Mouse (Mus musculus) heart, embryonic 14.5 days (tissue): ENCODE results near the gene Zfp367. TPM values are rescaled to one million over a fixed set of nuclear protein-coding genes. Genes with fewer than 3 reads are reported as not detected.
A peak's percentile ranks its signal among the peaks of the same experiment; 100 is the strongest.

Experiments
- ATAC-seq: fragments of 200-750 bp; cut with Nextera tagmentation; 2 replicates; pipeline ENCODE4 v1.8.0; 2017; ENCODE audit warnings: low read depth, moderate TSS enrichment; ENCODE audit not compliant: insufficient number of reproducible peaks, insufficient read depth, low FRiP score
- H3K27ac ChIP-seq, 2 experiments: fragments of 200-500 bp in 1 of 2; fragments of 300-500 bp in 1 of 2; sonication (generic) in 1 of 2; replicated peaks in 1 of 2; 2 replicates each; pipeline ENCODE4 v1.5.1; 2012 to 2014; ENCODE audit warnings: low read depth in 2 of 2, low read length in 2 of 2, control low read depth in 1 of 2, mild to moderate bottlenecking in 1 of 2, mixed read lengths in 1 of 2; ENCODE audit not compliant: control insufficient read depth in 1 of 2, insufficient read depth in 1 of 2
- H3K27me3 ChIP-seq: fragments of 300-500 bp; sonication (generic); 2 replicates; pipeline ENCODE4 v1.6.1; 2014; ENCODE audit warnings: mild to moderate bottlenecking, low read length, control low read depth; ENCODE audit not compliant: control insufficient read depth, insufficient read depth
- H3K36me3 ChIP-seq: fragments of 300-500 bp; sonication (generic); 2 replicates; pipeline ENCODE4 v1.6.1; 2014; ENCODE audit warnings: mild to moderate bottlenecking, control low read depth, low read length, mixed read lengths; ENCODE audit not compliant: control insufficient read depth, insufficient read depth
- H3K4me1 ChIP-seq, 2 experiments: fragments of 200-500 bp in 1 of 2; fragments of 300-500 bp in 1 of 2; sonication (generic) in 1 of 2; 2 replicates each; pipeline ENCODE4 v1.6.1; 2012 to 2014; ENCODE audit warnings: low read length in 2 of 2, control low read depth in 1 of 2, mixed read lengths in 1 of 2; ENCODE audit not compliant: control insufficient read depth in 2 of 2, insufficient read depth in 2 of 2
- H3K4me2 ChIP-seq: fragments of 300-500 bp; sonication (generic); 2 replicates; pipeline ENCODE4 v1.6.1; 2014; ENCODE audit warnings: mild to moderate bottlenecking, low read length
- H3K4me3 ChIP-seq, 2 experiments: fragments of 200-500 bp in 1 of 2; fragments of 300-500 bp in 1 of 2; sonication (generic) in 1 of 2; 2 replicates each; pipeline ENCODE4 v1.5.1; 2012 to 2014; ENCODE audit warnings: low read length in 2 of 2, mild to moderate bottlenecking in 2 of 2, control low read depth in 1 of 2, low read depth in 1 of 2, moderate library complexity in 1 of 2; ENCODE audit not compliant: control insufficient read depth in 1 of 2, insufficient read depth in 1 of 2
- H3K9ac ChIP-seq: fragments of 300-500 bp; sonication (generic); 2 replicates; pipeline ENCODE4 v1.6.1; 2014; ENCODE audit warnings: mild to moderate bottlenecking, low read length
- H3K9me3 ChIP-seq: fragments of 300-500 bp; sonication (generic); 2 replicates; pipeline ENCODE4 v1.6.1; 2016; ENCODE audit warnings: low read length, control low read depth; ENCODE audit not compliant: control insufficient read depth
- WGBS: fragments of 180-500 bp; shearing (Covaris S2); extraction: QIAGEN DNeasy Blood & Tissue Kit; methylation state at CpG from one replicate; pipeline ENCODE4 v1.1.7; 2014; 5-methylcytosine and 5-hydroxymethylcytosine counted together
- polyA plus RNA-seq: library from polyadenylated mRNA; unstranded; fragments of >200 nt; fragmentation: Nextera tagmentation; extraction: Ambion mirVana; gene quantifications from 2 replicates; pipeline ENCODE4 v1.2.1, GENCODE M21; 2014

Gene Zfp367
- polyA plus RNA-seq, 1 experiment from 2014 or later, result 28.1 TPM

- ATAC-seq, result no peak
- 97% methylated on average over 25 of the region's 25 CpGs for WGBS
- Histone ChIP-seq H3K4me2 (no peak overlapping the region), H3K27me3 (no peaks in the 10 kb centered on the region), H3K36me3 (peaks cover 67% of the 10 kb centered on the region), H3K9ac (no peak overlapping the region), H3K4me3 (no peak overlapping the region), H3K9me3 (peaks cover 50% of the 10 kb centered on the region), H3K4me1 (no peaks in the 10 kb centered on the region), H3K27ac (no peak overlapping the region)
Measured at GRCm38 (mm10) chr13:64169746-64170145, 16.7 kb upstream of the Zfp367 start.

GRCm38 (mm10) chr13:64163147-64163715 is 10.2 kb upstream of the Zfp367 start:
- H3K9me3 ChIP-seq, result peaks cover 9% of the 10 kb centered on the region

GRCm38 (mm10) chr13:64162626-64163025 is 9.6 kb upstream of the Zfp367 start:
- WGBS, result 5% methylated on average over 14 of the region's 14 CpGs
- H3K9me3 ChIP-seq, result peaks cover 5% of the 10 kb centered on the region
- H3K36me3 ChIP-seq, result peaks cover 4% of the 10 kb centered on the region; the same call in 1 of the 2 replicates
- peak overlapping the region; percentile 73 to 84 for H3K4me3 ChIP-seq
- H3K4me1 ChIP-seq, result peaks cover 6 to 12% of the 10 kb centered on the region in 2 experiments; a peak in 2 of 4 replicates
- H3K27ac ChIP-seq, result peak overlapping the region; percentile 79 to 89; a peak in 3 of 4 replicates
- no peaks in the 10 kb centered on the region for H3K27me3 ChIP-seq
- no peak for ATAC-seq
- H3K9ac ChIP-seq, result peak overlapping the region; percentile 82
- H3K4me2 ChIP-seq, result peak overlapping the region; percentile 89

More at GRCm38 (mm10) chr13:64163147-64163715, 10.2 kb upstream of the Zfp367 start:
- Histone ChIP-seq H3K4me1 (peaks cover 6 to 12% of the 10 kb centered on the region in 2 experiments; a peak in 2 of 4 replicates), H3K27me3 (no peaks in the 10 kb centered on the region), H3K27ac (no peak overlapping the region), H3K4me2 (peak overlapping the region; percentile 89), H3K36me3 (peaks cover 6% of the 10 kb centered on the region; the same call in 1 of the 2 replicates), H3K9ac (peak overlapping the region; percentile 82), H3K4me3 (peak overlapping the region; percentile 73 to 84)
- WGBS, result 38% methylated on average over 13 of the region's 13 CpGs
- ATAC-seq, result no peak

GRCm38 (mm10) chr13:64161916-64162611 is 9.1 kb upstream of the Zfp367 start:
- Histone ChIP-seq H3K27me3 (no peaks in the 10 kb centered on the region), H3K9ac (peak overlapping the region; percentile 82), H3K4me2 (peak overlapping the region; percentile 89), H3K36me3 (peaks cover 3% of the 10 kb centered on the region; the same call in 1 of the 2 replicates), H3K27ac (peak overlapping the region; percentile 79 to 89), H3K9me3 (no peaks in the 10 kb centered on the region; the same call in 1 of the 2 replicates), H3K4me3 (peak overlapping the region; percentile 73 to 84), H3K4me1 (peaks cover 6 to 12% of the 10 kb centered on the region in 2 experiments; a peak in 2 of 4 replicates)
- peak; percentile 58 for ATAC-seq
- WGBS, result under 1% methylated on average over 65 of the region's 71 CpGs

- Histone ChIP-seq H3K27me3 (no peaks in the 10 kb centered on the region), H3K27ac (peak within 1 kb of the TSS; percentile 86 to 89), H3K4me2 (peak within 1 kb of the TSS; percentile 89), H3K9ac (peak within 1 kb of the TSS; percentile 82), H3K36me3 (peaks cover under 1% of the 10 kb centered on the region; the same call in 1 of the 2 replicates), H3K9me3 (no peaks in the 10 kb centered on the region), H3K4me3 (peak within 1 kb of the TSS; percentile 73 to 84), H3K4me1 (peaks cover 6 to 12% of the 10 kb centered on the region in 2 experiments; a peak in 2 of 4 replicates)
- 0% methylated on average over 24 of the region's 31 CpGs for WGBS
- ATAC-seq, result peak; percentile 100
Measured at GRCm38 (mm10) chr13:64161548-64161915, 8.5 kb upstream of the Zfp367 start, which contains the start of gene Habp4. Habp4 (plus strand) TSS chr13:64161824.

GRCm38 (mm10) chr13:64156966-64157365 is 4.0 kb upstream of the Zfp367 start:
- H3K4me1 ChIP-seq, result peaks cover 9 to 19% of the 10 kb centered on the region in 2 experiments
- ATAC-seq, result no peak
- no peaks in the 10 kb centered on the region for H3K36me3 ChIP-seq
- H3K9me3 ChIP-seq, result no peaks in the 10 kb centered on the region
- no peak overlapping the region for H3K9ac ChIP-seq
- H3K27ac ChIP-seq, result no peak overlapping the region
- H3K27me3 ChIP-seq, result no peaks in the 10 kb centered on the region
- H3K4me2 ChIP-seq, result no peak overlapping the region
- H3K4me3 ChIP-seq, result no peak overlapping the region

- no peaks in the 10 kb centered on the region for H3K27me3 ChIP-seq
- 0 out of 4 replicates have a peak overlapping the region, but pooled peaks of 1 of the 2 experiments have one; percentile 4 for H3K4me3 ChIP-seq
- peaks cover 7 to 29% of the 10 kb centered on the region in 2 experiments for H3K4me1 ChIP-seq
- WGBS, result 4% methylated on average over 1 of the region's 1 CpGs
- H3K9me3 ChIP-seq, result no peaks in the 10 kb centered on the region
- peak overlapping the region; percentile 94 for H3K4me2 ChIP-seq
- no peak for ATAC-seq
- H3K36me3 ChIP-seq, result no peaks in the 10 kb centered on the region
- H3K9ac ChIP-seq, result peak overlapping the region; percentile 38; the same call in 1 of the 2 replicates
- peak overlapping the region; percentile 92 to 95 for H3K27ac ChIP-seq
Measured at GRCm38 (mm10) chr13:64155171-64155571, 2.2 kb upstream of the Zfp367 start.
